Mouse (Mus musculus) heart, embryonic 12.5 days (tissue): ENCODE measurements around the gene Cnbd2. TPM values are rescaled to one million over a fixed set of nuclear protein-coding genes. Genes with fewer than 3 reads are reported as not detected.

Experiments
- microRNA-seq: library from miRNA; unstranded; fragments of <30 nt; microRNA quantifications from one replicate; pipeline ENCODE4, GENCODE M21; 2017
- polyA plus RNA-seq: library from polyadenylated mRNA; unstranded; fragments of >200 nt; fragmentation: Nextera tagmentation; extraction: Ambion mirVana; gene quantifications from 2 replicates; pipeline ENCODE4 v1.2.1, GENCODE M21; 2016

Cnbd2 gene
- polyA plus RNA-seq, 1 experiment from 2014 or later = 3.3 TPM

Small RNA genes within 50 kb of the gene (microRNA-seq; reads per million reads assigned to microRNA genes)
- gene Gm22758 (not detected), gene Gm22759 (not detected)

Other genes starting within 250 kb of the Cnbd2 start
- gene Spag4, start 247.1 kb upstream of the Cnbd2 start, polyA plus RNA-seq = 3.1 and 3.3 TPM in 2 replicates
- 30.0 and 31.0 TPM in 2 replicates for gene Cpne1, start 200.3 kb upstream of the Cnbd2 start, polyA plus RNA-seq
- gene Rbm12, start 200.3 kb upstream of the Cnbd2 start, polyA plus RNA-seq = 26.2 and 26.9 TPM in 2 replicates
- gene Gm28036, start 185.2 kb upstream of the Cnbd2 start, polyA plus RNA-seq = 19.1 and 21.0 TPM in 2 replicates
- gene Romo1, start 168.3 kb upstream of the Cnbd2 start, polyA plus RNA-seq = 451 and 494 TPM in 2 replicates
- gene Nfs1, start 168.1 kb upstream of the Cnbd2 start, polyA plus RNA-seq = 55.5 and 55.8 TPM in 2 replicates
- gene Rbm39, start 132.1 kb upstream of the Cnbd2 start, polyA plus RNA-seq = 434 and 459 TPM in 2 replicates
- gene Phf20, start 115.8 kb upstream of the Cnbd2 start, polyA plus RNA-seq = 52.5 and 54.5 TPM in 2 replicates
- 77.2 and 79.9 TPM in 2 replicates for gene Scand1, start 405 bp downstream of the Cnbd2 start, polyA plus RNA-seq
- 1.2 and 1.4 TPM in 2 replicates for gene Epb41l1, start 108.6 kb downstream of the Cnbd2 start, polyA plus RNA-seq
- gene Aar2, start 235.3 kb downstream of the Cnbd2 start, polyA plus RNA-seq = 22.8 and 25.2 TPM in 2 replicates